Mouse (Mus musculus): Measurements from ENCODE around the gene Rbm15b. TPM values are rescaled to one million over a fixed set of nuclear protein-coding genes. Genes with fewer than 3 reads are reported as not detected.

Gene Rbm15b
- total RNA-seq, 2 experiments from 2014 or later, result 6.2 to 6.3 TPM

GRCm38 (mm10) chr9:106884996-106885900 is 2.0 kb downstream of the Rbm15b start:
- no peak for DNase-seq

GRCm38 (mm10) chr9:106884306-106884705 is 2.9 kb downstream of the Rbm15b start:
- DNase-seq, result no peak

GRCm38 (mm10) chr9:106883085-106883484 is 4.1 kb downstream of the Rbm15b start:
- DNase-seq, result no peak

GRCm38 (mm10) chr9:106882176-106882575 is 5.1 kb downstream of the Rbm15b start:
- no peak for DNase-seq

GRCm38 (mm10) chr9:106881071-106881755 is 6.0 kb downstream of the Rbm15b start:
- DNase-seq, result no peak

GRCm38 (mm10) chr9:106879471-106879870 is 7.8 kb downstream of the Rbm15b start:
- no peak for DNase-seq

GRCm38 (mm10) chr9:106876666-106877065 is 10.6 kb downstream of the Rbm15b start:
- no peak for DNase-seq

GRCm38 (mm10) chr9:106874216-106874615 is 13.0 kb downstream of the Rbm15b start:
- no peak for DNase-seq

- no peak for DNase-seq
These were observed 29.2 kb downstream of the Rbm15b start for GRCm38 (mm10) chr9:106858036-106858435.

GRCm38 (mm10) chr9:106856664-106857063 is 30.6 kb downstream of the Rbm15b start:
- no peak for DNase-seq

- no peak for DNase-seq
These were observed 44.4 kb downstream of the Rbm15b start for GRCm38 (mm10) chr9:106842800-106843199.

GRCm38 (mm10) chr9:106840569-106840968 is 46.7 kb downstream of the Rbm15b start:
- no peak for DNase-seq

Other genes with a start within 250 kb of the Rbm15b start
- not detected for gene Grm2, start 231.3 kb downstream of the Rbm15b start, total RNA-seq (2021)
- gene Tex264, start 201.5 kb downstream of the Rbm15b start, total RNA-seq (2021), result 10 to 100 TPM; 24.3 to 28.8 TPM
- gene Rad54l2, start 98.2 kb downstream of the Rbm15b start, total RNA-seq (2021), result 1 to 10 TPM; 5.7 to 5.8 TPM
- 10 to 100 TPM; 14.2 to 15.8 TPM for gene Dcaf1, start 65.6 kb downstream of the Rbm15b start, total RNA-seq (2021)
- gene Manf, start 4.6 kb upstream of the Rbm15b start, total RNA-seq (2021), result 10 to 100 TPM; 54.3 to 55.0 TPM